Mouse (Mus musculus): ENCODE data around the gene Acrv1.
A peak's percentile ranks its signal among the peaks of the same experiment; 100 is the strongest.
"Not testable (repeated sequence)": the region's sequence is repeated elsewhere in the genome, so short reads cannot be mapped to it uniquely, and the experiment has no call there.

Gene Acrv1

GRCm38 (mm10) chr9:36692920-36693319 lies at the start of gene Acrv1:
Gene Acrv1 (plus strand): TSS chr9:36693220.
- no peak for DNase-seq (ENCODE audit: low spot score)

DNA sequence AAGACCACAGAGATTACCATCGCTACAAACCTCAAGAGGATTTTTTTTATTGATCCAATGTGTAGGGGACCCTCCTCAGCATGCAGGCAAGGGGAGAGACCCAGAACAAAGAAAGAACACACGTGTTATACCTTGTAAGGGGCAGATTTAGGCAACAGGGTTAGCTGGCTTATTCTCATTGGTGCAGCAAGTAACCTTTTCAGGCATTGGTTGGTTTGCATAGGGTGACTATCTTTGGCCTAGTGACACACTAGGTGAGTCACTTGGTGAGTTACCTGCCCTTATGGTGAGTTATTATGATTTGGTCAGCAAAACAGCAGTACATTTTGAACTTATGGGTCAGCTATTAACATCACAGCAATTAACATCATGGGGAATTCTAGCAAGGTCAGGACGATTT lies 49.7 kb upstream of the Acrv1 start, which contains the start of gene A630095E13Rik:
TSS of gene A630095E13Rik (minus strand) at position 101 of the 400 bp plus-strand sequence.
- not testable (repeated sequence) for DNase-seq (ENCODE audit: low spot score)

GRCm38 (mm10) chr9:36681424-36681823 lies 11.6 kb upstream of the Acrv1 start:
- DNase-seq (ENCODE audit: low spot score) = peak; percentile 69

GRCm38 (mm10) chr9:36687329-36687728 lies 5.7 kb upstream of the Acrv1 start:
- peak; percentile 29 for DNase-seq (ENCODE audit: low spot score)

GRCm38 (mm10) chr9:36694276-36694675 lies 1.3 kb downstream of the Acrv1 start:
- no peak for DNase-seq (ENCODE audit: low spot score)

- no peak for DNase-seq (ENCODE audit: low spot score)
Observed at GRCm38 (mm10) chr9:36705923-36706322, 12.9 kb downstream of the Acrv1 start.

DNA sequence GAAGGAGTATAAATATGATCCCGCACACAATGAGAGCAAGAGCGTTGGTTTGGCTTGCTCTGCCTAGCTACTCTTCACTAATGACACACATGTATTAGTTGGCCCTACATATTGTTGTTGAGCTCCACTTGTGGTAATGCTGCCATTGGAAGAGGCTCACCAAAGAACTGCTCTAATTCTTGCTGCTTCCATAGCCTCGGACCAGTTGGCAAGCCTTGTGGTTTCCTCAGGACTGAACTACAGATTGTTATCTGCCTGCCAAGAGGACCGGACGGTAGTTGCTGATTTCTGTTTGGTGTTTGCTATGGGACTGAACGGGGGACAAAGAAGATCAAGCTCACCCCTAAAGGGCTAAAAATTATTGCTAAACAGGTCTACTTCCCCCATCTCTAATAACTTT lies 14.3 kb downstream of the Acrv1 start:
- no peak for DNase-seq (ENCODE audit: low spot score)

DNA sequence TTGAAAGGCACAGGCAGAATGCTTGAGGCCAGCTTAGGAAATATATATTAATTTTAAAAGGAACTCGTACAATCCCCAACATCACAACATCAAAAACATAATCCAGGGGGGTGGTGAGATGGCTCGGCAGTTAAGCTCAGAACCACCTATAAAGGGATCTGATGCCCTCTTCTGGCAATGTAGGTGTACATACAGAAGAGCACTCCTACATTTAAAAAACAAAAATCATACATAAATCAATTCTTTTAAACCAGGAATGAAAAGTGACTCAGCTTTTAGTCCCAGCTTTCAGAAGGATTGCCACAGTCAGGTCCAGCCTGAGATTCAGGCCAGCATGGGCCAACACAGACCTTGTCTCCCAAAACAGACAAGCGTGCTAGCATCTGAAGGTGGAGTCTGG lies 23.6 kb downstream of the Acrv1 start:
- no peak for DNase-seq (ENCODE audit: low spot score)

DNA sequence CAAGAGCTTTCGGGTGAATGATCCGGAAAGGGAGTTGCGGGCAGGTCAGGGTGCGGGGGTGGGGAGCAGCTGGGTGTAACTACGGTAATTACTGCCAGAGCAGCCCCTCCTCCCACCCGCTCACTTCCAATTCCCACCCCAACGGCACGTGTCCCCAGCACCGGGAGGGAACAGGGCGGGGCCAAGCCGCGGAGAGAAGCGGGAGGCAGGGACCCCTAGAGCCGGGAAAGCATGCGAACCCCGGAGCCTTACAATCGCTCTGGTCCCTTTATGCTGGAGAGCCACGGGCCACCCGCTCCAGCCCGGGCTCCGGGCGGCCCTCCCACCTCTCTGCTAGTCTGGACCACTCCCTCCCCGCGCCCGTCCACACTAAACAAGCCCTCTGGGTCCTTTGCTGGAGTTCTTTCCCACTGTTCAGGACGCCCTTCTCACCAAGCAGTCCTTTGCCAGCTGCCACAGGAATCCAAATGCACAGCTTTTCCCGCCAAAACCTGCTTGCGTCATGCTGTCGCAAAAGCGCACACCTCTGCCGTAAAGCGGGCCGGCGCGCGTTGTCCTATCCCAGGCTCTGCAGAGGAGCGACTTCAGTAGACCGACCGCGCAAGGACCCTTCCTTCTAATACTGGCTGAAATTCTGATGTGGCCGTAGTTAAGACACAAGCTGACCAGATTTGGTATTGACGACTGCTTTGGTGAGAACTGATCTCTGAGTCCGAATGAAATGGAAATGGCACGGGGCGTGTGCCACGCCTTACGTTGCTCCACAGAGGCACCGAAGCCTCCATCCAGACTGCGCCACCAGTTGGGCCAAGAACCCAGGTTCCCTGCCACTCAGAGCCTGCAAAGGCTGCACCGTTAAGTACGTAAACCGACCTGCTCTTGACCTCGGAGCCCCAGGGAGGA lies 33.4 kb downstream of the Acrv1 start:
- DNase-seq (ENCODE audit: low spot score) = peak; percentile 90

GRCm38 (mm10) chr9:36727034-36727755 lies 34.2 kb downstream of the Acrv1 start, which contains the start of gene Chek1:
Gene Chek1 (minus strand): TSS chr9:36727065.
- peak; percentile 4 for DNase-seq (ENCODE audit: low spot score)
